Mouse (Mus musculus): ENCODE measurements around the gene Tgm5. TPM values are rescaled to one million over a fixed set of nuclear protein-coding genes. Genes with fewer than 3 reads are reported as not detected.
A peak's percentile ranks its signal among the peaks of the same experiment; 100 is the strongest.
"Not testable (repeated sequence)": the region's sequence is repeated elsewhere in the genome, so short reads cannot be mapped to it uniquely, and the experiment has no call there.

Gene Tgm5
- polyA plus RNA-seq, 1 experiment from 2014 or later: not detected

GRCm38 (mm10) chr2:121007925-121008663, 77.5 kb downstream of the Tgm5 start, which contains the start of gene Ccndbp1:
Ccndbp1 (plus strand) TSS chr2:121008403.
- no peaks in the 10 kb centered on the region for H3K36me3 ChIP-seq (ENCODE audit: control insufficient read depth, insufficient read depth, low read length)

DNA sequence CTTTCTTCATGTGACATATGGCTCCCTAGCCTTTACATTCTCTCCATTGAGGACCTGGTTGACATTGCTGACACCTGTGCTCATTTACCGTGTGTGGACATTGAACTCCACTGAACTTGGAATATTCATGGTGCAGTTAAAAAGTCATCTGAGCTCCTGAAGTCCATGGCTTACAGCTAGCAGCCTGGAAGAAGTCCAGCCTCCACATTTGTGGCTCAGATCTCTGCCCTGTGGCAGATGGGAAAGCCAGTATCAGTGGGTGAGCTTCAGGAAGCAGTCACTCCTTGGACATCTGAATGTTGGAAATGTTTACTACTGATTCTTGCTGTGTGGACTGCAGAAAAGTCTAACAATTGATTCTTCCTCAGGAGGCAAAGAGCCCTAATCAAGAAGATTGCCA, 78.7 kb downstream of the Tgm5 start:
- no peak overlapping the region for H3K27ac ChIP-seq (ENCODE audit: low read depth, low read length)
- H3K36me3 ChIP-seq (ENCODE audit: control insufficient read depth, insufficient read depth, low read length): no peaks in the 10 kb centered on the region
- no peak for ATAC-seq (replicated peaks; ENCODE audit: low FRiP score)
- peaks cover 2% of the 10 kb centered on the region; the same call in 1 of the 2 replicates for H3K4me1 ChIP-seq (replicated peaks; ENCODE audit: control insufficient read depth, insufficient read depth, low read length)
- H3K9ac ChIP-seq (ENCODE audit: low read length): no peak overlapping the region
- no peak for DNase-seq (ENCODE audit: low spot score)
- no peaks in the 10 kb centered on the region for H3K9me3 ChIP-seq (ENCODE audit: control insufficient read depth, low read length)
- no peak overlapping the region for H3K4me2 ChIP-seq (ENCODE audit: low read depth, low read length, severe bottlenecking)
- H3K27me3 ChIP-seq (ENCODE audit: control insufficient read depth, insufficient read depth, low read length): no peaks in the 10 kb centered on the region
- no peak overlapping the region for H3K4me3 ChIP-seq (ENCODE audit: low read depth, low read length)
- WGBS: 93% methylated on average over 1 of the region's 1 CpGs

More at GRCm38 (mm10) chr2:121007925-121008663, 77.5 kb downstream of the Tgm5 start, which contains the start of gene Ccndbp1:
- Histone ChIP-seq H3K9me3 (ENCODE audit: control insufficient read depth, low read length) (no peaks in the 10 kb centered on the region), H3K9ac (ENCODE audit: low read length) (peak within 1 kb of the TSS; percentile 66), H3K27ac (ENCODE audit: low read depth, low read length) (no peak within 1 kb of the TSS), H3K4me1 (replicated peaks; ENCODE audit: control insufficient read depth, insufficient read depth, low read length) (peaks cover 2% of the 10 kb centered on the region; the same call in 1 of the 2 replicates), H3K27me3 (ENCODE audit: control insufficient read depth, insufficient read depth, low read length) (no peaks in the 10 kb centered on the region), H3K4me2 (ENCODE audit: low read depth, low read length, severe bottlenecking) (peak within 1 kb of the TSS; percentile 80), H3K4me3 (ENCODE audit: low read depth, low read length) (peak within 1 kb of the TSS; percentile 68)
- WGBS: 2% methylated on average over 34 of the region's 34 CpGs
- DNase-seq (ENCODE audit: low spot score): peak; percentile 95
- ATAC-seq (replicated peaks; ENCODE audit: low FRiP score): peak; percentile 92

GRCm38 (mm10) chr2:121004018-121004811, 81.4 kb downstream of the Tgm5 start:
- no peak overlapping the region for H3K27ac ChIP-seq (ENCODE audit: low read depth, low read length)
- H3K36me3 ChIP-seq (ENCODE audit: control insufficient read depth, insufficient read depth, low read length): no peaks in the 10 kb centered on the region
- no peak overlapping the region for H3K9ac ChIP-seq (ENCODE audit: low read length)
- no peak overlapping the region for H3K4me2 ChIP-seq (ENCODE audit: low read depth, low read length, severe bottlenecking)
- H3K9me3 ChIP-seq (ENCODE audit: control insufficient read depth, low read length): no peaks in the 10 kb centered on the region
- ATAC-seq (replicated peaks; ENCODE audit: low FRiP score) (no peak), DNase-seq (ENCODE audit: low spot score) (no peak)
- H3K4me3 ChIP-seq (ENCODE audit: low read depth, low read length): no peak overlapping the region
- no peaks in the 10 kb centered on the region for H3K27me3 ChIP-seq (ENCODE audit: control insufficient read depth, insufficient read depth, low read length)
- peaks cover 2% of the 10 kb centered on the region; the same call in 1 of the 2 replicates for H3K4me1 ChIP-seq (replicated peaks; ENCODE audit: control insufficient read depth, insufficient read depth, low read length)
- 84% methylated on average over 7 of the region's 7 CpGs for WGBS

DNA sequence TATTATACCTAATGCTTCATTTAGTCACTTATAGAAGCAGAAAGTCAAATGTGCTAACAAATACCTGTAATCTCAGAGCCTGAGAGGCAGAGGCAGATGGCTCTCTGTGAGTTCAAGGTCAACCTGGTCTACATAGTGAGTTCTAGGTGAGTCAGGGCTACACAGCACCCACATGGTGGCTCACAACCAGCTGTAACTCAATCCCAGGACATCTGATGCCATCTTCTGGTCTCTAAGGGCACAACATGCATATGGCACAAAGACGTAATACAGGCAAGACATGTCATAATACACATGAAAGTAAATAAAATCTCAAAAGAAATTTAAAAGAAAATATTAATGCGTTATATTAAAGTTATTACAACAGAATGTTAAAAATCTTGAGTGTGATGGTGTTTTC, 82.1 kb downstream of the Tgm5 start:
- Histone ChIP-seq H3K27ac (ENCODE audit: low read depth, low read length) (no peak overlapping the region), H3K27me3 (ENCODE audit: control insufficient read depth, insufficient read depth, low read length) (no peaks in the 10 kb centered on the region), H3K4me2 (ENCODE audit: low read depth, low read length, severe bottlenecking) (no peak overlapping the region), H3K36me3 (ENCODE audit: control insufficient read depth, insufficient read depth, low read length) (no peaks in the 10 kb centered on the region), H3K4me3 (ENCODE audit: low read depth, low read length) (no peak overlapping the region), H3K9ac (ENCODE audit: low read length) (no peak overlapping the region), H3K9me3 (ENCODE audit: control insufficient read depth, low read length) (no peaks in the 10 kb centered on the region), H3K4me1 (replicated peaks; ENCODE audit: control insufficient read depth, insufficient read depth, low read length) (no peaks in the 10 kb centered on the region)
- 75% methylated on average over 2 of the region's 2 CpGs for WGBS
- ATAC-seq (replicated peaks; ENCODE audit: low FRiP score): no peak
- no peak for DNase-seq (ENCODE audit: low spot score)

- 92% methylated on average over 8 of the region's 8 CpGs for WGBS
Measured at GRCm38 (mm10) chr2:120998863-120999262, 86.8 kb downstream of the Tgm5 start.

GRCm38 (mm10) chr2:120996607-120997006, 89.0 kb downstream of the Tgm5 start:
- H3K4me3 ChIP-seq (ENCODE audit: low read depth, low read length); DNase-seq (ENCODE audit: low spot score); H3K4me1 ChIP-seq (replicated peaks; ENCODE audit: control insufficient read depth, insufficient read depth, low read length); H3K9me3 ChIP-seq (ENCODE audit: control insufficient read depth, low read length); H3K27ac ChIP-seq (ENCODE audit: low read depth, low read length); H3K4me2 ChIP-seq (ENCODE audit: low read depth, low read length, severe bottlenecking); H3K27me3 ChIP-seq (ENCODE audit: control insufficient read depth, insufficient read depth, low read length); H3K36me3 ChIP-seq (ENCODE audit: control insufficient read depth, insufficient read depth, low read length); H3K9ac ChIP-seq (ENCODE audit: low read length); ATAC-seq (replicated peaks; ENCODE audit: low FRiP score): not testable (repeated sequence)
- WGBS: 64% methylated on average over 1 of the region's 1 CpGs

More at GRCm38 (mm10) chr2:120998863-120999262, 86.8 kb downstream of the Tgm5 start:
- Histone ChIP-seq H3K4me1 (replicated peaks; ENCODE audit: control insufficient read depth, insufficient read depth, low read length) (no peaks in the 10 kb centered on the region), H3K36me3 (ENCODE audit: control insufficient read depth, insufficient read depth, low read length) (no peaks in the 10 kb centered on the region), H3K4me3 (ENCODE audit: low read depth, low read length) (no peak overlapping the region), H3K27ac (ENCODE audit: low read depth, low read length) (no peak overlapping the region), H3K27me3 (ENCODE audit: control insufficient read depth, insufficient read depth, low read length) (no peaks in the 10 kb centered on the region), H3K9ac (ENCODE audit: low read length) (no peak overlapping the region), H3K9me3 (ENCODE audit: control insufficient read depth, low read length) (no peaks in the 10 kb centered on the region), H3K4me2 (ENCODE audit: low read depth, low read length, severe bottlenecking) (no peak overlapping the region)
- ATAC-seq (replicated peaks; ENCODE audit: low FRiP score) (no peak), DNase-seq (ENCODE audit: low spot score) (no peak)

Other genes starting within 250 kb of the Tgm5 start
- 7.8 and 11.9 TPM in 2 replicates for gene Cdan1, start 235.7 kb downstream of the Tgm5 start, polyA plus RNA-seq (2014; fragmentation: Nextera tagmentation; extraction: Ambion mirVana)
- gene Ttbk2, start 235.2 kb downstream of the Tgm5 start, polyA plus RNA-seq (2014; fragmentation: Nextera tagmentation; extraction: Ambion mirVana): 11.2 and 11.3 TPM in 2 replicates
- gene Ubr1, start 115.1 kb downstream of the Tgm5 start, polyA plus RNA-seq (2014; fragmentation: Nextera tagmentation; extraction: Ambion mirVana): 25.1 TPM in 2 replicates
- 3.4 and 4.9 TPM in 2 replicates for gene Tmem62, start 108.8 kb downstream of the Tgm5 start, polyA plus RNA-seq (2014; fragmentation: Nextera tagmentation; extraction: Ambion mirVana)
- 37.0 and 43.3 TPM in 2 replicates for gene Ccndbp1, start 77.4 kb downstream of the Tgm5 start, polyA plus RNA-seq (2014; fragmentation: Nextera tagmentation; extraction: Ambion mirVana)
- 7.6 and 8.4 TPM in 2 replicates for gene Epb42, start 48.8 kb downstream of the Tgm5 start, polyA plus RNA-seq (2014; fragmentation: Nextera tagmentation; extraction: Ambion mirVana)
- not detected in 2 replicates for gene Tgm7, start 24.0 kb upstream of the Tgm5 start, polyA plus RNA-seq (2014; fragmentation: Nextera tagmentation; extraction: Ambion mirVana)
- 28.7 and 33.2 TPM in 2 replicates for gene Adal, start 54.6 kb upstream of the Tgm5 start, polyA plus RNA-seq (2014; fragmentation: Nextera tagmentation; extraction: Ambion mirVana)
- gene Lcmt2, start 54.8 kb upstream of the Tgm5 start, polyA plus RNA-seq (2014; fragmentation: Nextera tagmentation; extraction: Ambion mirVana): 20.2 and 23.3 TPM in 2 replicates
- 84.5 and 84.8 TPM in 2 replicates for gene Tubgcp4, start 84.8 kb upstream of the Tgm5 start, polyA plus RNA-seq (2014; fragmentation: Nextera tagmentation; extraction: Ambion mirVana)
- gene Zscan29, start 85.3 kb upstream of the Tgm5 start, polyA plus RNA-seq (2014; fragmentation: Nextera tagmentation; extraction: Ambion mirVana): 15.4 and 15.6 TPM in 2 replicates
- 152 and 169 TPM in 2 replicates for gene Trp53bp1, start 185.6 kb upstream of the Tgm5 start, polyA plus RNA-seq (2014; fragmentation: Nextera tagmentation; extraction: Ambion mirVana)
- gene Map1a, start 203.8 kb upstream of the Tgm5 start, polyA plus RNA-seq (2014; fragmentation: Nextera tagmentation; extraction: Ambion mirVana): 16.2 and 18.1 TPM in 2 replicates